Mouse (Mus musculus) urinary bladder, postnatal 25 days (tissue): ENCODE results near the gene Csf1.
"Not testable (repeated sequence)": the region's sequence is repeated elsewhere in the genome, so short reads cannot be mapped to it uniquely, and the experiment has no call there.

Source experiments
- DNase-seq: peaks from one replicate; pipeline ENCODE4 v3.0.0; 2022; ENCODE audit warnings: low spot score

Csf1 gene

GRCm38 (mm10) chr3:107748260-107748955, 11.9 kb downstream of the Csf1 start:
- DNase-seq = no peak

- no peak for DNase-seq
Observed at GRCm38 (mm10) chr3:107746026-107746425, 14.2 kb downstream of the Csf1 start.

- DNase-seq = no peak
Observed at GRCm38 (mm10) chr3:107743650-107744049, 16.6 kb downstream of the Csf1 start.

DNA sequence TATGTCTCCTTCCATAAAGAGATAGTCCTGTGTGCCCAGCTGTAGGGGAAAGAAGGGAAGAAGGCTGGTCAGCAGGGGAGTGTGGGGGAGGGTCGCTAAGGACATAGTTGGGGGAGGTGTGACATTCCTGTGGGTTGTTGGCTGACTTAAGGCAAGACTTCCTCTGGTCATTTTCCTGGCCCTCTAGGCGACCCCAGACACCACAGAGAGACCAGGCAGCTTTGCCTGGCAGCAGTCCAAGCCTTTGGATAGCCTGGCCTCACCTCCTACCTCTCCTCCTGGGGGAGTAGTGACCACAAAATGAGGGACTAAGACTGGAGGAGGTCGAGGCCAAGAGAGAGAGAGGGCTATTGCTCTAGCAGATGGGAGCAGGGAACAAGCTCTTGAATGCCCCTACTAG, 17.2 kb downstream of the Csf1 start:
- no peak for DNase-seq

DNA sequence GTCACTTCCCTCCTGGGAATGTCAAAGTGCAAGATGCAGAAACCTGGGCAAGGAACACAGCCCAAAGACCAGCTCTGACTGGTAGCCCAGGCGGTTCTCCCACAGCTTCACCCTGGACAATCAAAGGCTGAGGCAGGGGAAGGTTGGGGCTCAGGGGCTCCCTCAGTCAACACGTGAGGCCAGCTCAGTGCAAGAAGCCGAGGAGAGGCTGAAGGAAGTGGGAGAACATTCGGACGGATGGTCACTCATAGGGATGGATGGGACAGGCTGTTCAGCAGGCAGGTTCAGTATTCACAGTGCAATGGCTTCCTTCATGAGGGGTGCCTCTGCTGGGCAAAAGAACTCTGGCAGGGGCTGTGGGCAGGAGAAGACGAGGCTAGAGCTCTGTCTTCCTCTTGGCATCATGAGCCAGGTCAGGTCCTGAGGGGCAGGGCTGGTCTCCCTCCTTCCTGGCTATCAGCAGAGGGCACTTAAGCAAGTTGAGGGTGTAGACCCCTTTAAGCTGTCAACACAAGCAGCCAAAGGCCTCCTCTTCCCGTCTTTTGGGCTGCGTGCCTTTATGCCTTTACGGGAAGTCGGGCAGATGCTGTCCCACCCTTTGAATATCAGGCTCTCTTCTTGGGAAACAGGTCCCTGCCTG, 18.1 kb downstream of the Csf1 start:
- DNase-seq = no peak

DNA sequence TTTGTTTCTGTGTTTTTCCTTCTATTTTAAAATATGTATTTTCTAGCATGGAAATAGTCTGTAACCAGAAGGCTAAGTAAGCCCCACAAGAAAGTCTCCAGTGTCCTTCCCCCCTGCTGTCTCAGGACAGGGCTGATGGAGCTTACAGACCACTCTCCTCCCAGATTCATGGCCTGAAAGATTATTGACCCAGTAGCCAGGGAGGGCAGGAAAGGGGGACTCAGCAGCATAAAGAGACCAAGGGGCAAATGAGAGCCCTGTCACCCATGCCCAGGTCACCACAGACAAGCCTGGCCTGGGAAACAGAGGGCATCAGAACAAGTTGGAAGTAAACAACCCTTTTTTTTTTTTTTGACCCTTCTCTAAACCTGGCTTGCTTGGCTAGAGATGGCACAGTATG, 18.9 kb downstream of the Csf1 start:
- DNase-seq = no peak

GRCm38 (mm10) chr3:107740578-107741207, 19.6 kb downstream of the Csf1 start:
- no peak for DNase-seq

DNA sequence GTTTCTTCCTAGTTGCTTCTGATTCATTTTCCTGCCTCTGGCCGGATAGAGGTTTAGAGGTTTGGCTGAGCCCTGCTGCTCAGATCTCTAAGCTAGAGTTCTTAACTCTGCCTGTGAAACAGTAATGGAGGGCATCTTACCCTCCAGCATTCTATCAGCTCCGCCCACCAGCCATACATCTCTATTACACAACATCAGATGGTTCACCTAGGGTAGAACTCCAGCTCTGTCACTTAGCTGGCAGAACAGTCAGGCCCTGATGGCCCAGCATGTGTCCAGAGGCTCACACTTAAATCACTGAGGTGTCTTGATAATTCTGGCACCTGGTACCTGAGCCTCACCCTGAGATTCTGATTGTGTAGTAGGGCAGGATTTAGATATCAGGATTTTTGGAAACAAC, 20.3 kb downstream of the Csf1 start:
- DNase-seq = no peak

- no peak for DNase-seq
Observed at GRCm38 (mm10) chr3:107739456-107739855, 20.8 kb downstream of the Csf1 start.

DNA sequence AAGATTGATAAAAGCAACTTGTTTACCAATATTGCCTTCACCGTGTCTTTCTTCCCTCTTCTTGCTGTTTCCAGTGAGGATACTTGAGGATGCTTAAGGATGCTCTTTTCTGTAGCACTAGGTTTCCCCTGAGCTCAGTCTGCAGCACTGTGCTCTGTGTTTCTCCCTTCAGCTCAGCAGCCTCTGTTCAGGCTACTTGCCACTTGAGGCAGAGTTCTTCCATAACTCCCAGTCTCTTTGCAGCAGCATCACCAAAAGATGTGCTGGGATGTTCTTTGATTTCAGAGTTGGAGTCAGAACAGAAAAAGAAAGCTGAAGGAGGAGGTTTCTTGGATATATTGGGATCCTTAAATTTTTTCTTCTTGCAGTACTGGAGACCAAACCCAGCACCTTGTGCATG, 21.6 kb downstream of the Csf1 start:
- no peak for DNase-seq

DNA sequence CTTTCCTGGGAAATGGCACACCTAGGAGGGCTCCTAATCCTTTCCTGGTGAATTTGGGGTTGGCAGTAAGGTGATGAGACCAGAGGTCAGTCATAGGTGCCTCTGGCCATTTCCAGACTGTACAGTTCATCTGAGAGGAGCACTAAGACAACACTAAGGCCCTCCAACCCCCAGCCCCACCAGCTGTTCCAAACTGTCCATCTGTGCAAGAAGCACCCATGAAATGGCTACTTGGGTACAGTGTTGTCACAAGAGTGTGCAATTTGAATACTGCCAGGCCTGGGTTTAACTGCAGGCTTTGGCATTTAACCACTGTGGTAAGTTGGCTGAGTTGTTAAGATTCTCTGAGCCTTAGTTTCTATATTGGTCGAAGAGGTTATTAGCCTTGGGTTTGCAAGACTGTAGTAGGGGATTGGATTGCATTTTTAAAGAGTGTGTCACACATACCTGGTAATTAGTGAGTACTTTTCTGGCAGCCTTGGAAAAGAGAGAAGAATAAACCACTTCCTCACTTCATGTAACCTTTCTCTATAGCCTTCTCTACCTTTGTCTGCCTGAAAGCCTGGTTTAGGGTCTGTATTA, 22.6 kb downstream of the Csf1 start:
- DNase-seq = no peak

- not testable (repeated sequence) for DNase-seq
Observed at GRCm38 (mm10) chr3:107735620-107736019, 24.6 kb downstream of the Csf1 start.

DNA sequence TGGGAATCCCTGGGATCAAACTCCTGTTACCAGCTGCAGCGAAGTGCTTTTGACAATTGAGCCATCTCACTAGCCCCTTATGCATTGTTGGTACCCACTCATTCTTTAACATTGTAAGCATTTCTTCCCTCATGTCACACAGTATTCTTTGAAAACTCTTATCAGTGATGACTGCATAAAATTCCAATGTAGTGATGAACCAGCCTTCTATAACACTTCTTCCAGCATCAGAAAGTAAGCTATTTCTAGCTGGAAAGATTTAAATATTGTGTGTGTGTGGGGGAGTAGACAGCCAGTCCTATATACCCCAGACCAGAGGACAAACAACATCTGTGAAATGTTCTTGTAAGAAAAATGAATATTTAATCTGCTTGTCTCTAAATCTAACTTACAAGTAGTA, 26.9 kb downstream of the Csf1 start:
- DNase-seq = no peak

DNA sequence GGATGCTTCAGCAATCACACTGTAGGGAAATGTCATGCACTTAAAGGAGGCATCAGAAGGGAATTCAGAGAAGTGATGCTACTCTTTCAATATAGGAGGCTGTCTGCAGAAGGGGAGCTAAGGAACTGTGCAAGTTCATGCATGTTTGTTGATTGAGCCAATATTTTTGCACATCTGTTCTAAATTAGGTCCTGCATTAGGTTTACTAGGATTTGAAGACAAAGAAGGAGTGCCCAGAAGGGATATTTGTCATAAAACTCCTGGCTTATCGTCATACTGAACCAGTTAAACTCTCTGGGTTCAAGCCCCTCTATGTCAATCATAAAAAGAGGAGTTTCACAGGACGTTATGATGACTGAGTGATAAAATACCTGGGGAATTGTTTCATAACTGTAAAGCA, 30.0 kb downstream of the Csf1 start:
- DNase-seq = no peak

DNA sequence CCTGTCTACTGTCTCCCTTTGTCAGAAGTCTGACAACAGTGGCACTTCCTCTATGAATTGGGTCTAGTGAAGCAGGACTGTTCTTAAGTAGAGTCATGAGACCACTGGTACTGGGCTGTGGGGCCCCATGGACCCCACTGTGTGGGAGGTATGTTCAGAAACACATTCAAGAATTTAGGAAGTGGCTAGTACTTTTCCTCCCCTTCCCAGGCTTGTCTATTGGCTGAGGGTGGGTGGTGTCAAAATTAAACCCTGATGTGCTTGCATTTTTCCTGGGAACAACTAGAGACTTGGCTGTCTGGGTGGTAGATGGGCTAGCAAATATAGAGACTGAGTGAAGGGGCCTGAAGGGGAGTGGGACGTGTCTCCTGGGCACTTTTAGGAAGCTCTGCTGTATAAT, 31.8 kb downstream of the Csf1 start:
- no peak for DNase-seq

DNA sequence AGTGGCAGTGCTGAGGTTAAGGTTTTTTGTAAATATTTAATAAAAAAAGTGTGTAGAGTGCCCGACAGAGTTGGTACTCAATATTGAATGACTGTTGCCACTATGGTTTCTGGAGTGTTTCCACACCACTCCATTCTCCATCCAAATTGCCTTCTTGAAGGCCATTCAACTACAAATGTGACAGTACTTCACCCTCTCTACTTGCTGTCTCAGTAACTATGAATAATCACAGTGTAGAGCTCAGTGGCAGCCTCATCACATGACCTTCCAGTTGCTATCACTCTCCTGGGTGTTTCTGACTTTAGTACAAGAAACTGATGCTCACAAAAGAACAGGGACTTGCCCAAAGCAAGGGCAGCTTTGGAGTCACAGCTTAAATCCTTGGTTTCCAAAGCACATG, 44.3 kb downstream of the Csf1 start:
- no peak for DNase-seq

GRCm38 (mm10) chr3:107714276-107714933, 45.9 kb downstream of the Csf1 start:
- DNase-seq = no peak

DNA sequence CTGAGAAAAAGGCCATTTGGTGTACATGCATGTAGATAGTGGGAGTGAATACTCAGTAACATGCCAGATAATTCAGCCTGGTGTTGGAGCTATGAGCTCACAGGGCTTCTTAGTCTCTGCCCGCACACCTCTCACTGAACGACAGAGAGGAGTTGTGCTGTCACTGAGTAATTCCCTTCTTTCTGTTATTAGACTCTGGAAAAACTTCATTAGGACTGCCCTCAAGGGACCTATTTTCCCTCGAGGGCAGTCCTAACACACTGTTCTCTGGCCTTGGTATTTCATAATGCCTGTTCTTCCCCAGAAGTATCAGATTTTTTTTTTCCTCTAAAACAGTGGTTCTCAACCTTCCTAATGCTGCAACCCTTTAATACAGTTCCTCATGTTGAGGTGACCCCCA, 48.2 kb downstream of the Csf1 start:
- no peak for DNase-seq

DNA sequence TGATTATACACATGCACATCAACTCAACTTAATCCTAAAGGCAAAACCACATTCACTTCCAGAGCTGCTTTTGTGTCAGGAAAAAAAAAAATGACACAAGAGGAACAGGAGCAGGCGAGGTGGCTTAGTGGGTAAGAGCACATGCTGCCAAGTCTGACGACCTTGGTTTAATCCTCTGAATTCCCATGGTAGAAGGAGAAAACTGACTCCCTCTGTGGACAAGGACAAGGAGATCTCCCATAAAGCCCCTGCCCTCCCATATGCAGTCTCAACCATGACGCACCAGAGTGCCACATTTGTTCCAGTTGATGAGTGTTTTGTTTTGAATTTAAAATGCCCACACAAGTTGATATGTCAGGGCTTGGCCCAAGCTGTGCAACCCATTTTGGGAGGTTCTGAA, 51.1 kb downstream of the Csf1 start:
- no peak for DNase-seq

DNA sequence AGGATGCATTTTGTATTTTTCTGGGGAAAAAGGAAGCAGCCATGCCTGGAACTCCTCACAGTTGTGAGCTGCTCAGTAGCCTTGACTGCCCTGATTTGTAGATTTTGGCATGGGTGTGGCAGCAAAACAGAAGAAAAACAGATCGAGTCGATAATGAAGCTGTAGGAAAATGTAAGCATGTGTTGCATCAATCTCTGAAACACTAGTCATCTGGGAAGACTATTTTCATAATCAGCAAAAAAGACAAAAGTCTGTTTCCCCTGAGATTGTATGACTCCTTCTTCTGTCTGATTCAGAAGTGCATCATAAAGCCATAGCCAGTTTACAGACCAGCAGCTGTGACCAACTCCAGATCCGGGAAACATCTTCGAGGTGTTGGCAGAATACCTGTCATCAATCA, 53.0 kb downstream of the Csf1 start:
- DNase-seq = no peak

DNA sequence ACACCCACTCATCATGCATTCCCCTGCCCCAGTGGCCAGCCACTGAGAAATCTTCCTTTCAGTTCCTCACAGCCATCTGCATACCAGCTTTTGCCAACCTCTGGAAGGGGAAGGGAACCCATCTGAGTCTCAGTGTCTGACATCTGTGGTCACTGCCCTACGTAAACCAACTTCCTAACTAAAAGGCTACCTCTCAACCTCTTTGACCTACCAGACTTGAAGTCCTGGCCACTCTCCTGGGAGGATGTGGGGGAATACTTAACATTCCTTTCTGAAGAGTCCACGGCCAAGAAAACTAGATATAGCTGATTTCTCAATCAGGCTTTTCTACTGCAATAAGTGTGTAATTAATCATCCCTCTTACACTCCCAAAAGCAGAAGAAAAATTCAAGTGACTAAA, 54.1 kb downstream of the Csf1 start:
- DNase-seq = no peak

DNA sequence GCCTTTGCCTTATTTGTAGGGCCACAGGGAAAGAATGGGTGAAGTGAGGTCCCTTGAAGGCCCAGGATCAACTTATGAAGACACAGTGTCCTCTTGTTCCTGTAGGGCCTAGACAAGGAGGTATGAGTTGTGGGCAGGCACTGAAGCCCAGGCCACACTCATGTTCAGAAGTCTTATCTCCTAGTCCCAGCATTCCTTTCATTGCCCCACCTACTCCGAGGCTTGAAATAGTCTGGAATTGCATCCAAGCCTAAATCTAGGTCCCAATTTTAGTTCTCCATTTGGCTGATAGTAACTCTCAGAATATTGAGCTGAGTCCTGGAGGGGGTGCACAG, 55.9 kb downstream of the Csf1 start:
- no peak for DNase-seq
